Mouse (Mus musculus): ENCODE measurements around the gene Nuak2. TPM values are rescaled to one million over a fixed set of nuclear protein-coding genes. Genes with fewer than 3 reads are reported as not detected.
"Not testable (repeated sequence)": the region's sequence is repeated elsewhere in the genome, so short reads cannot be mapped to it uniquely, and the experiment has no call there.

Nuak2 gene
- polyA plus RNA-seq, 1 experiment from 2014 or later, result 20.1 TPM

DNA sequence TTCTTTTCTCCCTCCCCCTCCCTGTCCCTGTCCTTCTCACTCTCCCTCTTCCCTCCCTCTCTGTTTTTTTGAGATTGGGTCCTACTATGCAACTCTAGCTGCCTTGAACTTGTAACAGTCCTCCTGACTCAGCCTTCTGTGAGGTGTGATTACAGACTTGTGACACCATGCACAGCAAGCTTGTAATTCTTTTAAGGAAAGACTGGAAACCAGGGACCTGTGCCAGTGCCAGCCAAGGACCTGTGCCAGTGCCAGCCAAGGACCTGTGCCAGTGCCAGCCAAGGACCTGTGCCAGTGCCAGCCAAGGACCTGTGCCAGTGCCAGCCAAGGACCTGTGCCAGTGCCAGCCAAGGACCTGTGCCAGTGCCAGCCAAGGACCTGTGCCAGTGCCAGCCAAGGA lies 33.1 kb downstream of the Nuak2 start:
- not testable (repeated sequence) for H3K9me3 ChIP-seq (replicated peaks; ENCODE audit: control insufficient read depth, low read length); ATAC-seq; H3K4me3 ChIP-seq (ENCODE audit: low read depth, low read length); DNase-seq (ENCODE audit: low spot score); H3K9ac ChIP-seq (ENCODE audit: low read length); H3K27ac ChIP-seq (ENCODE audit: low read depth, low read length); H3K4me1 ChIP-seq (ENCODE audit: control insufficient read depth, insufficient read depth, low read length); H3K27me3 ChIP-seq (replicated peaks; ENCODE audit: control insufficient read depth, insufficient read depth, low read length); H3K4me2 ChIP-seq (ENCODE audit: low read length); H3K36me3 ChIP-seq (ENCODE audit: control insufficient read depth, insufficient read depth, low read length)

DNA sequence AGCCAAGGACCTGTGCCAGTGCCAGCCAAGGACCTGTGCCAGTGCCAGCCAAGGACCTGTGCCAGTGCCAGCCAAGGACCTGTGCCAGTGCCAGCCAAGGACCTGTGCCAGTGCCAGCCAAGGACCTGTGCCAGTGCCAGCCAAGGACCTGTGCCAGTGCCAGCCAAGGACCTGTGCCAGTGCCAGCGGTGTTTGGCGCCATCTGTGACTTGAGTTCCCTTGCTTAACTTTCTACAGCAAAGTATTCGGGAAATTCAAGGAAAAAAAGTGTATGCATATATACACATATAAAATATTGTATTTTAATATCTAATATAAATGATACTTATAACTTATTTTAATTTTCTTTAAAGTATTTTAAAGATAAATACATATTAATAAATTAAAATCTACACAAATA lies 33.7 kb downstream of the Nuak2 start:
- not testable (repeated sequence) for H3K27ac ChIP-seq (ENCODE audit: low read depth, low read length)

GRCm38 (mm10) chr1:132351058-132351457 lies 35.1 kb downstream of the Nuak2 start:
- Histone ChIP-seq H3K4me2 (ENCODE audit: low read length) (no peak overlapping the region), H3K4me1 (ENCODE audit: control insufficient read depth, insufficient read depth, low read length) (0 out of 2 replicates have a peak, but pooled peaks cover 2% of the 10 kb centered on the region), H3K27ac (ENCODE audit: low read depth, low read length) (no peak overlapping the region), H3K9me3 (replicated peaks; ENCODE audit: control insufficient read depth, low read length) (no peaks in the 10 kb centered on the region), H3K36me3 (ENCODE audit: control insufficient read depth, insufficient read depth, low read length) (0 out of 2 replicates have a peak, but pooled peaks cover 1% of the 10 kb centered on the region), H3K4me3 (ENCODE audit: low read depth, low read length) (no peak overlapping the region), H3K27me3 (replicated peaks; ENCODE audit: control insufficient read depth, insufficient read depth, low read length) (no peaks in the 10 kb centered on the region), H3K9ac (ENCODE audit: low read length) (no peak overlapping the region)
- 95% methylated on average over 4 of the region's 4 CpGs for WGBS
- ATAC-seq, result no peak
- DNase-seq (ENCODE audit: low spot score), result no peak

More for the DNA sequence above, 33.7 kb downstream of the Nuak2 start:
- not testable (repeated sequence) for H3K9me3 ChIP-seq (replicated peaks; ENCODE audit: control insufficient read depth, low read length); H3K4me2 ChIP-seq (ENCODE audit: low read length); H3K4me3 ChIP-seq (ENCODE audit: low read depth, low read length); ATAC-seq; H3K27me3 ChIP-seq (replicated peaks; ENCODE audit: control insufficient read depth, insufficient read depth, low read length); H3K9ac ChIP-seq (ENCODE audit: low read length); DNase-seq (ENCODE audit: low spot score); H3K4me1 ChIP-seq (ENCODE audit: control insufficient read depth, insufficient read depth, low read length); H3K36me3 ChIP-seq (ENCODE audit: control insufficient read depth, insufficient read depth, low read length)
- 85% methylated on average over 3 of the region's 3 CpGs for WGBS

- H3K27ac ChIP-seq (ENCODE audit: low read depth, low read length), result no peak overlapping the region
- ATAC-seq, result no peak
Observed at GRCm38 (mm10) chr1:132353389-132353788, 37.5 kb downstream of the Nuak2 start.

GRCm38 (mm10) chr1:132354234-132354633 lies 38.3 kb downstream of the Nuak2 start:
- no peak overlapping the region for H3K9ac ChIP-seq (ENCODE audit: low read length)
- ATAC-seq (no peak), DNase-seq (ENCODE audit: low spot score) (no peak)
- H3K9me3 ChIP-seq (replicated peaks; ENCODE audit: control insufficient read depth, low read length), result no peaks in the 10 kb centered on the region
- WGBS, result 84% methylated on average over 9 of the region's 9 CpGs
- peaks cover 31% of the 10 kb centered on the region for H3K36me3 ChIP-seq (ENCODE audit: control insufficient read depth, insufficient read depth, low read length)
- H3K4me2 ChIP-seq (ENCODE audit: low read length), result no peak overlapping the region
- H3K4me3 ChIP-seq (ENCODE audit: low read depth, low read length), result no peak overlapping the region
- no peak overlapping the region for H3K27ac ChIP-seq (ENCODE audit: low read depth, low read length)
- H3K4me1 ChIP-seq (ENCODE audit: control insufficient read depth, insufficient read depth, low read length), result 0 out of 2 replicates have a peak, but pooled peaks cover 2% of the 10 kb centered on the region
- no peaks in the 10 kb centered on the region for H3K27me3 ChIP-seq (replicated peaks; ENCODE audit: control insufficient read depth, insufficient read depth, low read length)

More at GRCm38 (mm10) chr1:132353389-132353788, 37.5 kb downstream of the Nuak2 start:
- Histone ChIP-seq H3K27me3 (replicated peaks; ENCODE audit: control insufficient read depth, insufficient read depth, low read length) (no peaks in the 10 kb centered on the region), H3K9me3 (replicated peaks; ENCODE audit: control insufficient read depth, low read length) (no peaks in the 10 kb centered on the region), H3K9ac (ENCODE audit: low read length) (no peak overlapping the region), H3K36me3 (ENCODE audit: control insufficient read depth, insufficient read depth, low read length) (peaks cover 23% of the 10 kb centered on the region), H3K4me2 (ENCODE audit: low read length) (no peak overlapping the region), H3K4me1 (ENCODE audit: control insufficient read depth, insufficient read depth, low read length) (0 out of 2 replicates have a peak, but pooled peaks cover 2% of the 10 kb centered on the region), H3K4me3 (ENCODE audit: low read depth, low read length) (no peak overlapping the region)
- WGBS, result 75% methylated on average over 5 of the region's 5 CpGs
- DNase-seq (ENCODE audit: low spot score), result no peak

DNA sequence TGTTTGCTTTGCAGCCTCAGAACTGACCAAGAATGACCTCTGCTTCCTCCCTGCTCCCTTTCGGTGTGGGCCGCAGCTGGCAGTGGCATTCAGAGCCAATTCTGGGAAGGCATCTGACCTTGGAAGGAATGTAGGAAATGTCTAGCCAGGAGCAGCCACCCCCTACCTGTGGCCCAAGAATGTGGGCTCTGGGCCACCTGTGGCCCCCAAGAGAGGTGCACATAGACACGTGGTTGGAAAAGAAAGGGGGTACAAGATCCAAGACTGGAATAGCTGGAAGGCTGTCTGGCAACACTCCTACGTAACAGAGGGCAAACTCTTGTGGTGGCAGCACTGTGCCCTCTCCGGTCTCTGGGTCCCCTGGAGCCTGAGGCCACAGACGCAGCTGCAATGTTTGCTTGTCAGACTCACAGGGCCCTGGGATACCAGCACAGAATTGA lies 39.3 kb downstream of the Nuak2 start:
- Histone ChIP-seq H3K4me2 (ENCODE audit: low read length) (no peak overlapping the region), H3K4me3 (ENCODE audit: low read depth, low read length) (no peak overlapping the region), H3K4me1 (ENCODE audit: control insufficient read depth, insufficient read depth, low read length) (0 out of 2 replicates have a peak, but pooled peaks cover 2% of the 10 kb centered on the region), H3K9ac (ENCODE audit: low read length) (0 out of 2 replicates have a peak overlapping the region, but pooled peaks have one; percentile 2), H3K9me3 (replicated peaks; ENCODE audit: control insufficient read depth, low read length) (no peaks in the 10 kb centered on the region), H3K27ac (ENCODE audit: low read depth, low read length) (no peak overlapping the region; the same call in 1 of the 2 replicates), H3K36me3 (ENCODE audit: control insufficient read depth, insufficient read depth, low read length) (peaks cover 41% of the 10 kb centered on the region), H3K27me3 (replicated peaks; ENCODE audit: control insufficient read depth, insufficient read depth, low read length) (no peaks in the 10 kb centered on the region)
- peak; percentile 15 for ATAC-seq
- WGBS, result 53% methylated on average over 6 of the region's 6 CpGs
- no peak for DNase-seq (ENCODE audit: low spot score)

- 1% methylated on average over 3 of the region's 3 CpGs for WGBS
- H3K4me2 ChIP-seq (ENCODE audit: low read length), result no peak overlapping the region
- H3K4me1 ChIP-seq (ENCODE audit: control insufficient read depth, insufficient read depth, low read length), result 0 out of 2 replicates have a peak, but pooled peaks cover 2% of the 10 kb centered on the region
- H3K4me3 ChIP-seq (ENCODE audit: low read depth, low read length), result no peak overlapping the region
- DNase-seq (ENCODE audit: low spot score) (peak; percentile 95), ATAC-seq (peak; percentile 87)
- no peaks in the 10 kb centered on the region for H3K9me3 ChIP-seq (replicated peaks; ENCODE audit: control insufficient read depth, low read length)
- H3K9ac ChIP-seq (ENCODE audit: low read length), result no peak overlapping the region
- H3K27ac ChIP-seq (ENCODE audit: low read depth, low read length), result 0 out of 2 replicates have a peak overlapping the region, but pooled peaks have one; percentile 30
- no peaks in the 10 kb centered on the region for H3K27me3 ChIP-seq (replicated peaks; ENCODE audit: control insufficient read depth, insufficient read depth, low read length)
- peaks cover 47% of the 10 kb centered on the region for H3K36me3 ChIP-seq (ENCODE audit: control insufficient read depth, insufficient read depth, low read length)
Observed at GRCm38 (mm10) chr1:132355841-132356242, 39.9 kb downstream of the Nuak2 start.

GRCm38 (mm10) chr1:132356841-132357240 lies 40.9 kb downstream of the Nuak2 start:
- Histone ChIP-seq H3K4me1 (ENCODE audit: control insufficient read depth, insufficient read depth, low read length) (0 out of 2 replicates have a peak, but pooled peaks cover 2% of the 10 kb centered on the region), H3K9me3 (replicated peaks; ENCODE audit: control insufficient read depth, low read length) (no peaks in the 10 kb centered on the region), H3K4me3 (ENCODE audit: low read depth, low read length) (no peak overlapping the region), H3K27me3 (replicated peaks; ENCODE audit: control insufficient read depth, insufficient read depth, low read length) (no peaks in the 10 kb centered on the region), H3K27ac (ENCODE audit: low read depth, low read length) (no peak overlapping the region), H3K9ac (ENCODE audit: low read length) (no peak overlapping the region), H3K36me3 (ENCODE audit: control insufficient read depth, insufficient read depth, low read length) (peaks cover 55% of the 10 kb centered on the region), H3K4me2 (ENCODE audit: low read length) (no peak overlapping the region)
- no peak for ATAC-seq
- 38% methylated on average over 1 of the region's 1 CpGs for WGBS
- DNase-seq (ENCODE audit: low spot score), result no peak

DNA sequence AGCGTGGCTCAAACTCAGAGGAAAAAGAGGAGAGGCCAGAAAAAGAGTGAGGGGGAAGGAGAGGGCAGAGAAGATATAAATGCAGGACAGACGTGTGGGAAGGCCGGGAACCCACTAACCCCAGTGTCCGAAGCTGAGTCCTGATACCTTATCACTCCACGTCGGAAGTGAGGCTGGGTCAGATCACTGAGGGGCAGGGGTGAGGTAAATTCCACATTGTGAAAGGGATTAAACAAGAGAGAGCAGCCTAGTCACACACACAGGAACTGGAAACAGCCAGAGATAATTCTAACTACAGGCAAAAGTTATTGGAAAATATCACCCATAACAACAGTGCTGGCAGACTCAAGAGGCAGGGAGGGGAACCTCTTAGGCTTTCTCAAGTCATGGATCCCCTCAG lies 46.0 kb downstream of the Nuak2 start:
- no peak for ATAC-seq
- H3K36me3 ChIP-seq (ENCODE audit: control insufficient read depth, insufficient read depth, low read length), result peaks cover 47% of the 10 kb centered on the region
- no peak overlapping the region for H3K27ac ChIP-seq (ENCODE audit: low read depth, low read length)
- no peak overlapping the region for H3K4me2 ChIP-seq (ENCODE audit: low read length)
- no peaks in the 10 kb centered on the region for H3K4me1 ChIP-seq (ENCODE audit: control insufficient read depth, insufficient read depth, low read length)
- H3K9ac ChIP-seq (ENCODE audit: low read length), result no peak overlapping the region
- WGBS, result 85% methylated on average over 6 of the region's 6 CpGs
- H3K27me3 ChIP-seq (replicated peaks; ENCODE audit: control insufficient read depth, insufficient read depth, low read length), result no peaks in the 10 kb centered on the region
- H3K4me3 ChIP-seq (ENCODE audit: low read depth, low read length), result no peak overlapping the region
- H3K9me3 ChIP-seq (replicated peaks; ENCODE audit: control insufficient read depth, low read length), result no peaks in the 10 kb centered on the region
- no peak for DNase-seq (ENCODE audit: low spot score)

All from forebrain, embryonic 14.5 days (tissue).